Mouse (Mus musculus): ENCODE results near the gene Cryba2.

The Cryba2 gene

DNA sequence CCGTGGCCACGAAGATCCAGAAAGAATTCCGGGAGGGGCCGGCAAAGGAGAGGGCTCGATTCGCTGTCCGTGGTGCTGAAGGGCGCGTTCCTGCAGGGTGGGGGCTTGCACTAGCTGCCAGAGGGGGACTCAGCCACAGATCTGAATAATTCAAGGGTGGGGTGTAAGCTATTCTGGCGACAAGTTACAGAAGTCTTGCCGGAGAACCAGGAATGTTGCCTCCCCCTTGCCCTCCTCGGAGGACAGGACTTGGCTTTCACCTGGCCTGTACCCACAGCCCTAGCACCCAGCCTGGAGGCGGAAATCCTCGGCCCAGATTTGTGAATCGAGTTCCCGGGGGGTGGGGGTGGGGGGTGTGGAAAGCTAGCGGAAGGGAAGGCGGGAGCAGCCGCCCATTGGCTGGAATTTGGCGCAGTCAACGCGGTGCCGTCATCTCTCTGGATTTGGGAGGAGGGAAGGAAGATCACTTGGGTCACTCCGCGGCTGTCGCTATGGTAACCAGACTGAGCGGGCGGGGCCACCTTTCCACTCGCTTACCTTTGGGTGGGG is 34.7 kb downstream of the Cryba2 start:
- no peak for TF ChIP-seq GATA4 (IDR thresholded peaks at IDR 0.05; ENCODE audit: insufficient replicate concordance, low read length)

DNA sequence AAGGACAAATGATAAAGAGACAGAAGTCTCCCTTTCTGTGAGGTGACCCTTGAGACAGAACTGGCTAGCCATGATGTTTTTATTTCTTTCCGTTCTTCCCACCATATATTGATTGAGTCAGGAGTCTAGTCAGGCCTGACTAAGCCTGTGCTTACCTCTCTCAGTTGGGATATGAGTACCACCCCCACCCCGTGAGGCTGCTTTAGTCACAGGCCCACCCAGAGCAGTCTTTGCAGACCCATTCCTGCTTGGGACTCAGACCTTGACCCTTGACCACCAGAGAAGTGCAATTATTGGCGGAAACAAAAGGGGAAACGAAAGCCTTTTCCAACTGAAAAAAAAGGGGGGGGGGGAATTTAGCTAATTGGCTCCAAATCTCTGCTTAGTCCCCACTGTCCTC is 35.3 kb downstream of the Cryba2 start:
- no peak for TF ChIP-seq GATA4 (IDR thresholded peaks at IDR 0.05; ENCODE audit: insufficient replicate concordance, low read length)

DNA sequence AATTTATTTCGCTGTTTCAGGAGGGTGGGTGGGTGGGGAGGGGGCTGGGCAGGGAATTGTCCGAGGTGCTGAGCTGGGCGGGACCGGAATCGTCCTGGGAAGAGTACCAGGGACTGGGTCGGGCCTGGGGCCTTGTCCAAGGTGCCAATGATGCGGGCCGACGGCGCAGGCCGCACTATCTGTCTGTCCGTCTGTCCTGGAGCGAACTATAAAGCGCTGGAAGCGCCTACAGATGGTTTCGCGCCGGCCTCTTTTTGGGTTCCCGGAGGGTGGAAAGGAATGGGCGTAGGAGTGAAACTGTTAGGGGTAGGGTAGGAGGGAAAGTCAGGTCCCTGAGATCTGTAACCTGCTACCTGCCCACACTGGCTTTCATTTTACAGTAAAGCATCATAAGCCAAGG is 35.7 kb downstream of the Cryba2 start:
- TF ChIP-seq GATA4 (IDR thresholded peaks at IDR 0.05; ENCODE audit: insufficient replicate concordance, low read length): no peak

DNA sequence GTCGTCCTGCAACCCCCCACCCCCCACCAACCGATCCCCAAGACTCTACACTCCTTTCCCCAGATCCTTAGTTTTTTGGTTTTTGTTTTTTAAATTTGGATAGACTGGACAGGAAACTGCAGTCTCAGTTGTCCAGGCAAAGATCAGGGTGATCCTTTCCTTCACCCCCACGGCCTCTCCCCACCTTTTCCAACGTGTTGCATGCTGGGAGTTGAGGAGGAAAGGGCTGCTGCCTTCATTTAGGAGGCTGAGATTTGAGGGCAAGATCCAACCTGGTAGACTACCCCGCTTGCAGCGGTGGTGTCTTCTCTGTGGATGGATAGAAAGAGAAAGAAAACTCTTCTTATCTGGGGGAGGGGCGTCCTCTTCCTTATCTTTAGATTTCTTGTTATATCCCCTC is 36.2 kb downstream of the Cryba2 start:
- no peak for TF ChIP-seq GATA4 (IDR thresholded peaks at IDR 0.05; ENCODE audit: insufficient replicate concordance, low read length)

DNA sequence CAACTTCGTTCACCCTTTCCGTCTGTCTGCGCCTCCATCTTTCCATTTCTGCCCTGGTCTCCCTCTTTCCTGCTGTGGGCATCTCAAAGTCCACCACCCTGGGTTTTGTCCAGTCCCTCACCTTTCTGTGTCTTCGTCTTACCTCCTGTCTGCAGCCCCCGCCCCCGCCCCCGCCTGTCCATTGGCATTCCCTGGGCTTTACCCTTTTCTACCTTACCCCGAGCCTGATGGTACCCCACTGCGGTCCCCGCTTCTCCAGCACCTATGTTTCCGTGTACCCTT is 36.6 kb downstream of the Cryba2 start:
- TF ChIP-seq GATA4 (IDR thresholded peaks at IDR 0.05; ENCODE audit: insufficient replicate concordance, low read length): no peak

GRCm38 (mm10) chr1:74855651-74856438 is 37.1 kb downstream of the Cryba2 start:
- TF ChIP-seq GATA4 (IDR thresholded peaks at IDR 0.05; ENCODE audit: insufficient replicate concordance, low read length): no peak

- no peak for TF ChIP-seq GATA4 (IDR thresholded peaks at IDR 0.05; ENCODE audit: insufficient replicate concordance, low read length)
These were observed 37.8 kb downstream of the Cryba2 start for GRCm38 (mm10) chr1:74855156-74855555.

DNA sequence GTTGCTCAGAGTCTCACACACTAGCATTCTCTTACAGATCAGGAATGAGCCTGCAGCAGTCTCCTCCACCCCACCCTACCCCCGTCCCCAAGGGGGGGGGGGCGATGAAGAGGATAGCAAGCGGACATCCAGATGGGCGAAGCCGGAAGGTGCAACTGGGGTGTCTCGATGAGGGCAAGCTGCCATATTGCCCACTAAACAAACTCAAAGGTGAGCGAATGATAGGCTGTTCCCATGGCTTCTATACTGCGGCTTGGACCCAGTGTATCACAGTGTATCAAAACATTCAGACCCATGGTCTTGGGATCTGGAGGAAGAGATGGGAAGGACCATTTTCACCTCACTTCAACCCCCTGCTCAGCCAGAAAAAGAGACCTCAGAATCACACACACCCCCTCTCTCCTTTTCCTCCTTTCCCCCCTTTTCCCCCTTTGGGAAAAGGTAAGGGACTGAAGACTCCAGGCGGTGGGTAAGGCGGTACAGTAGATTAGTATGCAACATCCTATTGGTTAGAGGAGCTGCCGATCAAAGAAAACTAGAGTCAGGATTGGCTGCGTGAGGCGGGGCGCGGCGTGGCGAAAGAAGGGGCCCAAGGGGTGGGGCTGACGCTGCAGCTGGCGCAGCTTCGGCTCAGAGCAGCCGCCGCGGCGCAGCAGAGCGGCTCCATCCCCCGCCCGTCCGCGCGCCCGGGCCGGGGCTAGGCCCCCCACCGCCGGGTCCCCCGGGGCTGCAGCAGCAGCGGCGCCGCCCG is 38.5 kb downstream of the Cryba2 start, which contains the start of gene Cdk5r2:
Gene Cdk5r2, plus strand, starts transcription at position 629 of the 751 bp plus-strand sequence.
- TF ChIP-seq GATA4 (IDR thresholded peaks at IDR 0.05; ENCODE audit: insufficient replicate concordance, low read length): peak; percentile 58; the same call in 1 of the 2 replicates

- TF ChIP-seq GATA4 (IDR thresholded peaks at IDR 0.05; ENCODE audit: insufficient replicate concordance, low read length): no peak
These were observed 41.8 kb downstream of the Cryba2 start for GRCm38 (mm10) chr1:74851001-74851775.

DNA sequence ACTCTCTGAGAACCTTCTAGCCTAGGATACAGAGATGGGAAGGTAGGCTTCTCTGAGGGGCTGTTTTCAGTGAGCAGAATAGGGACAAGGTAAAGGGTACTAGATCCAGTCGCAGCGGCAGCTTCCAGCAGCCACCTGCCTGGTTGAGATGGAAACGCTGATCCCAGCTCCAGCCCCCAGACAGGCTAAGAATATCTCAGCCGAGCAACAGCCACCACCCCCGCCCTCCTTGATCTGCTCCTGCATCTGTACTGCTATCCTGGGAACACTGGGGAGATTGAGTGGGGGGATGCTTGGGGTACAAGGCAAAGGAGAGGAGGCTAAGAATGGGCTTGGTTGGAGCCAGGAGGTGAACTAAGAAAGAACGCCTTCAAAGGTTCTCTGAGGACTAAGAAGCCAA is 42.7 kb downstream of the Cryba2 start:
- no peak for TF ChIP-seq GATA4 (IDR thresholded peaks at IDR 0.05; ENCODE audit: insufficient replicate concordance, low read length)

DNA sequence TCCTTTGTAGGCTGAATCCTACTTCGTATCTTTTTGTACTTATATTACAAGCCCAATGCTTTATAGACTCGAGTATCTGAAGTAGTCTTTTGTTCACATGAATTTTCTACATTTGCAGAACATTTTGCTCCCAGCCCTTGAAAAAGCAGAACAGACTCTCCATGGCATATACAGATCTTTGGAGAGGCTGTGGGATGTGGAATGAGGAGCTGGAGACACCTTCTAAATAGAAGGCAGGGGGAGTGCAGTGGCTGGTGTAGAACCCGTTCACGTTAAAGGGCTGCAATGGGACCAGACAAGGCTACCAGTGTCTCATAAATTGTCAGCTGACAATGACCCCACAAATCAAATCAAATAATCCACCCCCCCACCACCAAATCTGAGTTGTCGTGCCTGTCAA is 44.0 kb downstream of the Cryba2 start:
- no peak for TF ChIP-seq GATA4 (IDR thresholded peaks at IDR 0.05; ENCODE audit: insufficient replicate concordance, low read length)

GRCm38 (mm10) chr1:74846341-74846740 is 46.6 kb downstream of the Cryba2 start:
- no peak for TF ChIP-seq GATA4 (IDR thresholded peaks at IDR 0.05; ENCODE audit: insufficient replicate concordance, low read length)

- no peak for TF ChIP-seq GATA4 (IDR thresholded peaks at IDR 0.05; ENCODE audit: insufficient replicate concordance, low read length)
These were observed 49.9 kb downstream of the Cryba2 start for GRCm38 (mm10) chr1:74843090-74843489.
